Mouse (Mus musculus): Measurements from ENCODE around the gene Gm8005.
"Not testable (repeated sequence)": the region's sequence is repeated elsewhere in the genome, so short reads cannot be mapped to it uniquely, and the experiment has no call there.

The Gm8005 gene

GRCm38 (mm10) chr14:42439573-42439972 lies at the start of gene Gm8005:
Gm8005 (minus strand) TSS chr14:42439673.
- DNase-seq (ENCODE audit: low spot score in 2 of 2), result not testable (repeated sequence)

GRCm38 (mm10) chr14:42463581-42463980 lies 24.1 kb upstream of the Gm8005 start, which contains the start of gene Gm8011:
Gm8011 (plus strand) TSS chr14:42463881.
- DNase-seq (ENCODE audit: low spot score in 2 of 2), result not testable (repeated sequence)

Data from frontal cortex, postnatal 10 days (tissue).